Mouse (Mus musculus) limb, embryonic 13.5 days (tissue): ENCODE measurements at regions not wholly inside any gene's neighbourhood (a gene's known extent, or its start where the extent isn't known, plus 50 kb on each side); places are given as distances from the start of the nearest gene placed in this dataset.
"Not testable (repeated sequence)": the region's sequence is repeated elsewhere in the genome, so short reads cannot be mapped to it uniquely, and the experiment has no call there.

Experiments
- ATAC-seq: fragments of 200-750 bp; cut with Nextera tagmentation; 2 replicates; pipeline ENCODE4 v1.8.0; 2017; ENCODE audit warnings: low read depth, moderate number of reproducible peaks, moderate TSS enrichment; ENCODE audit not compliant: low FRiP score
- H3K27ac ChIP-seq: fragments of 300-500 bp; sonication (generic); 2 replicates; pipeline ENCODE4 v1.5.1; 2015; ENCODE audit warnings: inconsistent platforms, mild to moderate bottlenecking, moderate library complexity
- H3K27me3 ChIP-seq: fragments of 300-500 bp; sonication (generic); 2 replicates; pipeline ENCODE4 v1.6.1; 2015; ENCODE audit warnings: mild to moderate bottlenecking, inconsistent platforms
- H3K36me3 ChIP-seq: fragments of 300-500 bp; sonication (generic); 2 replicates; pipeline ENCODE4 v1.6.1; 2015; ENCODE audit warnings: inconsistent platforms, mild to moderate bottlenecking, moderate library complexity
- H3K4me1 ChIP-seq: fragments of 300-500 bp; sonication (generic); 2 replicates; pipeline ENCODE4 v1.6.1; 2015; ENCODE audit warnings: inconsistent platforms
- H3K4me2 ChIP-seq: fragments of 300-500 bp; sonication (generic); replicated peaks from 2 replicates; pipeline ENCODE4 v1.6.1; 2015; ENCODE audit warnings: inconsistent platforms, mild to moderate bottlenecking, moderate library complexity
- H3K4me3 ChIP-seq: fragments of 300-500 bp; sonication (generic); 2 replicates; pipeline ENCODE4 v1.5.1; 2015; ENCODE audit warnings: moderate library complexity, mild to moderate bottlenecking, inconsistent platforms
- H3K9ac ChIP-seq: fragments of 300-500 bp; sonication (generic); 2 replicates; pipeline ENCODE4 v1.6.1; 2015; ENCODE audit warnings: mild to moderate bottlenecking, inconsistent platforms
- H3K9me3 ChIP-seq: fragments of 300-500 bp; sonication (generic); 2 replicates; pipeline ENCODE4 v1.6.1; 2016; ENCODE audit warnings: inconsistent platforms
- WGBS: fragments of 180-500 bp; shearing (Covaris S2); methylation state at CpG from one replicate; pipeline ENCODE4 v1.1.7; 2015; 5-methylcytosine and 5-hydroxymethylcytosine counted together

GRCm38 (mm10) chr16:49441225-49441624, 257.8 kb upstream of the Ift57 start:
- Histone ChIP-seq H3K9ac (no peak overlapping the region), H3K9me3 (no peaks in the 10 kb centered on the region), H3K36me3 (no peaks in the 10 kb centered on the region), H3K4me2 (no peak overlapping the region), H3K4me3 (no peak overlapping the region), H3K4me1 (no peaks in the 10 kb centered on the region), H3K27ac (no peak overlapping the region), H3K27me3 (no peaks in the 10 kb centered on the region)
- ATAC-seq = no peak
- WGBS = 67% methylated on average over 1 of the region's 1 CpGs

GRCm38 (mm10) chr16:49447356-49447755, 251.7 kb upstream of the Ift57 start:
- not testable (repeated sequence) for H3K4me1 ChIP-seq, H3K4me2 ChIP-seq, H3K9ac ChIP-seq, H3K27me3 ChIP-seq, H3K36me3 ChIP-seq, H3K9me3 ChIP-seq, H3K4me3 ChIP-seq, ATAC-seq, H3K27ac ChIP-seq
- WGBS = 92% methylated on average over 9 of the region's 9 CpGs

- 86% methylated on average over 8 of the region's 8 CpGs for WGBS
- no peak for ATAC-seq
- H3K4me1 ChIP-seq = no peaks in the 10 kb centered on the region
- H3K9ac ChIP-seq = no peak overlapping the region
- no peak overlapping the region for H3K27ac ChIP-seq
- no peaks in the 10 kb centered on the region for H3K36me3 ChIP-seq
- no peak overlapping the region for H3K4me2 ChIP-seq
- H3K27me3 ChIP-seq = no peaks in the 10 kb centered on the region
- H3K9me3 ChIP-seq = no peaks in the 10 kb centered on the region
- H3K4me3 ChIP-seq = no peak overlapping the region
Observed at GRCm38 (mm10) chr16:49493881-49494280, 205.2 kb upstream of the Ift57 start.

GRCm38 (mm10) chr16:49497521-49498010, 201.5 kb upstream of the Ift57 start:
- Histone ChIP-seq H3K27ac (no peak overlapping the region), H3K36me3 (no peaks in the 10 kb centered on the region), H3K9me3 (no peaks in the 10 kb centered on the region), H3K27me3 (no peaks in the 10 kb centered on the region), H3K4me3 (no peak overlapping the region), H3K9ac (no peak overlapping the region), H3K4me2 (no peak overlapping the region), H3K4me1 (no peaks in the 10 kb centered on the region)
- WGBS = 89% methylated on average over 3 of the region's 3 CpGs
- no peak for ATAC-seq

GRCm38 (mm10) chr16:49500818-49501217, 198.2 kb upstream of the Ift57 start:
- Histone ChIP-seq H3K4me2 (no peak overlapping the region), H3K9ac (no peak overlapping the region), H3K9me3 (no peaks in the 10 kb centered on the region), H3K27me3 (no peaks in the 10 kb centered on the region), H3K27ac (no peak overlapping the region), H3K4me3 (no peak overlapping the region), H3K4me1 (no peaks in the 10 kb centered on the region), H3K36me3 (no peaks in the 10 kb centered on the region)
- ATAC-seq = peak; percentile 77
- WGBS = 37% methylated on average over 4 of the region's 4 CpGs

GRCm38 (mm10) chr16:49503897-49504413, 195.1 kb upstream of the Ift57 start:
- no peak overlapping the region for H3K27ac ChIP-seq
- H3K4me3 ChIP-seq = no peak overlapping the region
- no peak overlapping the region for H3K9ac ChIP-seq
- H3K4me1 ChIP-seq = no peaks in the 10 kb centered on the region
- ATAC-seq = no peak
- H3K9me3 ChIP-seq = no peaks in the 10 kb centered on the region
- no peaks in the 10 kb centered on the region for H3K27me3 ChIP-seq
- WGBS = 82% methylated on average over 14 of the region's 14 CpGs
- H3K4me2 ChIP-seq = no peak overlapping the region
- H3K36me3 ChIP-seq = no peaks in the 10 kb centered on the region

- Histone ChIP-seq H3K4me2 (no peak overlapping the region), H3K4me1 (no peaks in the 10 kb centered on the region), H3K9ac (no peak overlapping the region), H3K27me3 (no peaks in the 10 kb centered on the region), H3K9me3 (no peaks in the 10 kb centered on the region), H3K27ac (no peak overlapping the region), H3K4me3 (no peak overlapping the region), H3K36me3 (no peaks in the 10 kb centered on the region)
- 83% methylated on average over 6 of the region's 6 CpGs for WGBS
- ATAC-seq = no peak
Observed at GRCm38 (mm10) chr16:49504669-49505068, 194.4 kb upstream of the Ift57 start.

- no peak overlapping the region for H3K4me2 ChIP-seq
- no peaks in the 10 kb centered on the region for H3K36me3 ChIP-seq
- no peaks in the 10 kb centered on the region for H3K27me3 ChIP-seq
- H3K4me1 ChIP-seq = no peaks in the 10 kb centered on the region
- no peak overlapping the region for H3K27ac ChIP-seq
- H3K9ac ChIP-seq = no peak overlapping the region
- H3K4me3 ChIP-seq = no peak overlapping the region
- whole genome bisulfite sequencing = 80% methylated on average over 9 of the region's 9 CpGs
- ATAC-seq = no peak
- H3K9me3 ChIP-seq = no peaks in the 10 kb centered on the region
Observed at GRCm38 (mm10) chr16:49505271-49505670, 193.8 kb upstream of the Ift57 start.

- no peaks in the 10 kb centered on the region for H3K4me1 ChIP-seq
- no peak overlapping the region for H3K4me2 ChIP-seq
- 91% methylated on average over 3 of the region's 3 CpGs for WGBS
- no peak overlapping the region for H3K4me3 ChIP-seq
- no peak overlapping the region for H3K9ac ChIP-seq
- no peaks in the 10 kb centered on the region for H3K36me3 ChIP-seq
- H3K27ac ChIP-seq = no peak overlapping the region
- no peaks in the 10 kb centered on the region for H3K27me3 ChIP-seq
- ATAC-seq = no peak
- no peaks in the 10 kb centered on the region for H3K9me3 ChIP-seq
Observed at GRCm38 (mm10) chr16:49518844-49519243, 180.2 kb upstream of the Ift57 start.

GRCm38 (mm10) chr16:49520411-49520810, 178.6 kb upstream of the Ift57 start:
- no peaks in the 10 kb centered on the region for H3K27me3 ChIP-seq
- no peak overlapping the region for H3K27ac ChIP-seq
- no peak overlapping the region for H3K9ac ChIP-seq
- no peak overlapping the region for H3K4me2 ChIP-seq
- H3K4me1 ChIP-seq = no peaks in the 10 kb centered on the region
- H3K9me3 ChIP-seq = no peaks in the 10 kb centered on the region
- no peaks in the 10 kb centered on the region for H3K36me3 ChIP-seq
- ATAC-seq = no peak
- H3K4me3 ChIP-seq = no peak overlapping the region
- WGBS = 72% methylated on average over 3 of the region's 3 CpGs

GRCm38 (mm10) chr16:49521685-49522084, 177.3 kb upstream of the Ift57 start:
- ATAC-seq = no peak
- Histone ChIP-seq H3K4me1 (no peaks in the 10 kb centered on the region), H3K9me3 (no peaks in the 10 kb centered on the region), H3K4me3 (no peak overlapping the region), H3K27me3 (no peaks in the 10 kb centered on the region), H3K9ac (no peak overlapping the region), H3K4me2 (no peak overlapping the region), H3K27ac (no peak overlapping the region), H3K36me3 (no peaks in the 10 kb centered on the region)
- 68% methylated on average over 2 of the region's 2 CpGs for WGBS

GRCm38 (mm10) chr16:49522576-49522975, 176.5 kb upstream of the Ift57 start:
- Histone ChIP-seq H3K9me3 (no peaks in the 10 kb centered on the region), H3K4me2 (no peak overlapping the region), H3K4me1 (no peaks in the 10 kb centered on the region), H3K36me3 (no peaks in the 10 kb centered on the region), H3K4me3 (no peak overlapping the region), H3K9ac (no peak overlapping the region), H3K27ac (no peak overlapping the region), H3K27me3 (no peaks in the 10 kb centered on the region)
- 46% methylated on average over 5 of the region's 5 CpGs for WGBS
- no peak for ATAC-seq

- not testable (repeated sequence) for H3K36me3 ChIP-seq, H3K4me2 ChIP-seq, H3K27ac ChIP-seq, H3K4me3 ChIP-seq, ATAC-seq, H3K9me3 ChIP-seq, H3K9ac ChIP-seq, H3K27me3 ChIP-seq, H3K4me1 ChIP-seq
- WGBS = 74% methylated on average over 2 of the region's 2 CpGs
Observed at GRCm38 (mm10) chr16:49528618-49529017, 170.4 kb upstream of the Ift57 start.
